Mouse (Mus musculus) ES-CJ7 (cell line): Measurements from ENCODE around the gene Gm45233.
A peak's percentile ranks its signal among the peaks of the same experiment; 100 is the strongest.
"Not testable (repeated sequence)": the region's sequence is repeated elsewhere in the genome, so short reads cannot be mapped to it uniquely, and the experiment has no call there.

Experiments
- DNase-seq: peaks from one replicate; pipeline ENCODE4 v3.0.0; 2011; ENCODE audit warnings: low read depth, low spot score

Gm45233 gene

GRCm38 (mm10) chr7:43443917-43444293 lies at the start of gene Gm45233, which contains the start of gene Etfb:
Gm45233 (plus strand) TSS chr7:43444128.
Etfb (plus strand) TSS chr7:43444083.
- peak; percentile 98 for DNase-seq

- no peak for DNase-seq
Observed at GRCm38 (mm10) chr7:43399501-43399900, 44.4 kb upstream of the Gm45233 start.

GRCm38 (mm10) chr7:43402718-43403117 lies 41.2 kb upstream of the Gm45233 start:
- no peak for DNase-seq

GRCm38 (mm10) chr7:43407573-43407972 lies 36.4 kb upstream of the Gm45233 start:
- DNase-seq = no peak

GRCm38 (mm10) chr7:43408131-43408553 lies 35.8 kb upstream of the Gm45233 start, which contains the start of gene Siglecg:
Siglecg (plus strand) TSS chr7:43408204.
- no peak for DNase-seq

- DNase-seq = no peak
Observed at GRCm38 (mm10) chr7:43409084-43409483, 34.8 kb upstream of the Gm45233 start.

GRCm38 (mm10) chr7:43411724-43412123 lies 32.2 kb upstream of the Gm45233 start:
- DNase-seq = not testable (repeated sequence)

- peak; percentile 84 for DNase-seq
Observed at GRCm38 (mm10) chr7:43417298-43417697, 26.6 kb upstream of the Gm45233 start.

GRCm38 (mm10) chr7:43422995-43423617 lies 20.8 kb upstream of the Gm45233 start:
- DNase-seq = peak; percentile 91

GRCm38 (mm10) chr7:43423991-43424625 lies 19.8 kb upstream of the Gm45233 start:
- no peak for DNase-seq

GRCm38 (mm10) chr7:43427406-43427805 lies 16.5 kb upstream of the Gm45233 start, which contains the start of gene Lim2:
Lim2 (plus strand) TSS chr7:43427670.
- peak; percentile 34 for DNase-seq

- DNase-seq = no peak
Observed at GRCm38 (mm10) chr7:43429500-43429899, 14.4 kb upstream of the Gm45233 start.

GRCm38 (mm10) chr7:43432891-43433290 lies 11.0 kb upstream of the Gm45233 start:
- peak; percentile 53 for DNase-seq

GRCm38 (mm10) chr7:43434676-43435075 lies 9.3 kb upstream of the Gm45233 start:
- DNase-seq = no peak

GRCm38 (mm10) chr7:43436341-43437255 lies 7.3 kb upstream of the Gm45233 start, which contains the start of gene Nkg7:
Nkg7 (plus strand) TSS chr7:43437073.
- DNase-seq = no peak

- no peak for DNase-seq
Observed at GRCm38 (mm10) chr7:43438611-43439010, 5.3 kb upstream of the Gm45233 start.

- DNase-seq = no peak
Observed at GRCm38 (mm10) chr7:43440482-43440881, 3.4 kb upstream of the Gm45233 start, which contains the start of gene Cldnd2. Cldnd2 (plus strand) TSS chr7:43440782.

GRCm38 (mm10) chr7:43441071-43441470 lies 2.9 kb upstream of the Gm45233 start:
- DNase-seq = no peak

- no peak for DNase-seq
Observed at GRCm38 (mm10) chr7:43442684-43443083, 1.2 kb upstream of the Gm45233 start.

GRCm38 (mm10) chr7:43443126-43443916 lies 607 bp upstream of the Gm45233 start:
- DNase-seq = peak; percentile 66

- no peak for DNase-seq
Observed at GRCm38 (mm10) chr7:43447801-43448200, 3.9 kb downstream of the Gm45233 start.
